Mouse (Mus musculus) myocyte (in vitro differentiated cells): ENCODE results near the gene Mtcl1. TPM values are rescaled to one million over a fixed set of nuclear protein-coding genes. Genes with fewer than 3 reads are reported as not detected.
A peak's percentile ranks its signal among the peaks of the same experiment; 100 is the strongest.

ENCODE experiments used
- H3K27me3 ChIP-seq: one replicate; pipeline ENCODE4 v1.6.1; 2011; ENCODE audit not compliant: control insufficient read depth, insufficient read depth, insufficient read length
- H3K36me3 ChIP-seq: one replicate; pipeline ENCODE4 v1.6.1; 2011; ENCODE audit not compliant: control insufficient read depth, insufficient read depth
- H3K4me2 ChIP-seq: one replicate; pipeline ENCODE4 v1.6.1; 2011; ENCODE audit warnings: low read depth, control low read depth
- H3K4me3 ChIP-seq: one replicate; pipeline ENCODE4 v1.5.1; 2011; ENCODE audit warnings: mild to moderate bottlenecking, control low read depth, moderate library complexity
- H3K79me2 ChIP-seq: one replicate; pipeline ENCODE4 v1.6.1; 2011; ENCODE audit not compliant: control insufficient read depth, insufficient read depth
- H3ac ChIP-seq: one replicate; pipeline ENCODE4 v1.6.1; 2011; ENCODE audit not compliant: control insufficient read depth, insufficient read length
- CEBPB ChIP-seq: IDR thresholded peaks from 2 replicates; pipeline ENCODE4 v1.6.1; 2011; ENCODE audit warnings: mild to moderate bottlenecking, moderate library complexity; ENCODE audit not compliant: poor library complexity, insufficient read depth, severe bottlenecking
- E2F4 ChIP-seq: IDR thresholded peaks from one replicate; pipeline ENCODE4 v1.6.1; 2011; ENCODE audit warnings: mild to moderate bottlenecking, control low read depth, moderate library complexity; ENCODE audit not compliant: insufficient read depth
- MAX ChIP-seq: IDR thresholded peaks from one replicate; pipeline ENCODE4 v1.6.1; 2011; ENCODE audit warnings: low read depth, mild to moderate bottlenecking, control low read depth
- MYOD1 ChIP-seq, 3 experiments: IDR thresholded peaks; one replicate each; pipeline ENCODE4 v1.6.1; 2011; ENCODE audit warnings: control low read depth in 2 of 3, low read depth in 2 of 3, mild to moderate bottlenecking in 2 of 3, moderate library complexity in 1 of 3; ENCODE audit not compliant: insufficient read length in 2 of 3, control insufficient read depth in 1 of 3
- MYOG ChIP-seq, 3 experiments: IDR thresholded peaks; one replicate each; pipeline ENCODE4 v1.6.1; 2011; ENCODE audit warnings: control low read depth in 2 of 3, low read depth in 2 of 3, mild to moderate bottlenecking in 2 of 3; ENCODE audit not compliant: insufficient read length in 2 of 3, control insufficient read depth in 1 of 3, insufficient read depth in 1 of 3
- POLR2A ChIP-seq: IDR thresholded peaks from one replicate; pipeline ENCODE4 v1.6.1; 2011; ENCODE audit warnings: low read depth, mild to moderate bottlenecking, control low read depth, moderate library complexity; ENCODE audit not compliant: insufficient read length
- POLR2AphosphoS2 ChIP-seq: IDR thresholded peaks from one replicate; pipeline ENCODE4 v1.6.1; 2011; ENCODE audit warnings: low read depth, control low read depth; ENCODE audit not compliant: insufficient read length
- REST ChIP-seq: IDR thresholded peaks from one replicate; pipeline ENCODE4 v1.6.1; 2011; ENCODE audit warnings: mild to moderate bottlenecking, control low read depth, moderate library complexity; ENCODE audit not compliant: insufficient read depth, insufficient read length
- SRF ChIP-seq: IDR thresholded peaks from one replicate; pipeline ENCODE4 v1.6.1; 2011; ENCODE audit warnings: low read depth; ENCODE audit not compliant: control insufficient read depth, insufficient read length
- TCF12 ChIP-seq: IDR thresholded peaks from one replicate; pipeline ENCODE4 v1.6.1; 2011; ENCODE audit warnings: mild to moderate bottlenecking, control low read depth; ENCODE audit not compliant: poor library complexity, insufficient read depth, severe bottlenecking
- TCF3 ChIP-seq: IDR thresholded peaks from one replicate; pipeline ENCODE4 v1.6.1; 2011; ENCODE audit warnings: low read depth, control low read depth; ENCODE audit not compliant: insufficient read length
- USF1 ChIP-seq: IDR thresholded peaks from one replicate; pipeline ENCODE4 v1.6.1; 2011; ENCODE audit warnings: low read depth, mild to moderate bottlenecking, control low read depth, moderate library complexity
- polyA plus RNA-seq: library from polyadenylated mRNA; unstranded; fragments of >200 nt; fragmentation: generic; extraction: Trizol; gene quantifications from one replicate; pipeline ENCODE4 v1.2.1, GENCODE M21; 2012; ENCODE audit warnings: missing spikeins

The Mtcl1 gene
- polyA plus RNA-seq = 18.3 TPM

- TF ChIP-seq E2F4 (no peak), MYOG (IDR thresholded peaks at IDR 0.05; ENCODE audit: control insufficient read depth in 1 of 3, insufficient read depth in 1 of 3, insufficient read length in 2 of 3, low read depth in 2 of 3) (peak in 1 of 3 experiments; percentile 53), SRF (no peak), REST (no peak), POLR2A (peak; percentile 100), TCF12 (no peak), MAX (no peak), USF1 (no peak), CEBPB (no peak), TCF3 (peak; percentile 21), MYOD1 (IDR thresholded peaks at IDR 0.05; ENCODE audit: control insufficient read depth in 1 of 3, insufficient read length in 2 of 3, low read depth in 2 of 3) (peak in 1 of 3 experiments; percentile 55), POLR2AphosphoS2 (peak; percentile 93)
- Histone ChIP-seq H3K4me2 (peak within 1 kb of the TSS; percentile 90), H3K27me3 (no peaks in the 10 kb centered on the region), H3ac (peak within 1 kb of the TSS; percentile 86), H3K36me3 (no peaks in the 10 kb centered on the region), H3K4me3 (peak within 1 kb of the TSS; percentile 67), H3K79me2 (peaks cover 35% of the 10 kb centered on the region)
Measured at GRCm38 (mm10) chr17:66449460-66450341, at the start of gene Mtcl1. Mtcl1 (minus strand) TSS chr17:66449750.

GRCm38 (mm10) chr17:66498598-66498997 is 49.0 kb upstream of the Mtcl1 start:
- H3K4me2 ChIP-seq = no peak overlapping the region
- H3K79me2 ChIP-seq = no peaks in the 10 kb centered on the region
- H3K36me3 ChIP-seq = peaks cover 32% of the 10 kb centered on the region
- no peaks in the 10 kb centered on the region for H3K27me3 ChIP-seq
- TF ChIP-seq POLR2A = no peak
- TF ChIP-seq TCF12 = no peak
- no peak overlapping the region for H3ac ChIP-seq
- no peak overlapping the region for H3K4me3 ChIP-seq

- Histone ChIP-seq H3K36me3 (peaks cover 32% of the 10 kb centered on the region), H3ac (no peak overlapping the region), H3K27me3 (no peaks in the 10 kb centered on the region), H3K79me2 (no peaks in the 10 kb centered on the region), H3K4me3 (no peak overlapping the region), H3K4me2 (no peak overlapping the region)
- TF ChIP-seq MAX (no peak), E2F4 (no peak), TCF12 (no peak), CEBPB (no peak), USF1 (no peak), TCF3 (no peak), REST (no peak), POLR2AphosphoS2 (no peak), MYOD1 (IDR thresholded peaks at IDR 0.05; ENCODE audit: control insufficient read depth in 1 of 3, insufficient read length in 2 of 3, low read depth in 2 of 3) (no peak), POLR2A (no peak), MYOG (IDR thresholded peaks at IDR 0.05; ENCODE audit: control insufficient read depth in 1 of 3, insufficient read depth in 1 of 3, insufficient read length in 2 of 3, low read depth in 2 of 3) (no peak), SRF (no peak)
Measured at GRCm38 (mm10) chr17:66496589-66496988, 47.0 kb upstream of the Mtcl1 start.

GRCm38 (mm10) chr17:66490022-66490601 is 40.6 kb upstream of the Mtcl1 start:
- Histone ChIP-seq H3K4me3 (no peak overlapping the region), H3K36me3 (peaks cover 13% of the 10 kb centered on the region), H3K4me2 (no peak overlapping the region), H3K27me3 (no peaks in the 10 kb centered on the region), H3ac (no peak overlapping the region), H3K79me2 (no peaks in the 10 kb centered on the region)
- no peak for TF ChIP-seq POLR2A
- TF ChIP-seq MYOD1 (IDR thresholded peaks at IDR 0.05; ENCODE audit: control insufficient read depth in 1 of 3, insufficient read length in 2 of 3, low read depth in 2 of 3) = no peak
- TF ChIP-seq E2F4 = no peak
- no peak for TF ChIP-seq TCF12
- TF ChIP-seq MAX = no peak
- no peak for TF ChIP-seq POLR2AphosphoS2
- TF ChIP-seq REST = no peak
- TF ChIP-seq MYOG (IDR thresholded peaks at IDR 0.05; ENCODE audit: control insufficient read depth in 1 of 3, insufficient read depth in 1 of 3, insufficient read length in 2 of 3, low read depth in 2 of 3) = no peak
- TF ChIP-seq TCF3 = no peak
- no peak for TF ChIP-seq USF1
- no peak for TF ChIP-seq SRF
- no peak for TF ChIP-seq CEBPB

GRCm38 (mm10) chr17:66486576-66486975 is 37.0 kb upstream of the Mtcl1 start:
- Histone ChIP-seq H3K36me3 (no peaks in the 10 kb centered on the region), H3ac (no peak overlapping the region), H3K27me3 (no peaks in the 10 kb centered on the region), H3K4me3 (no peak overlapping the region), H3K4me2 (no peak overlapping the region), H3K79me2 (no peaks in the 10 kb centered on the region)
- no peak for TF ChIP-seq SRF
- TF ChIP-seq REST = no peak
- no peak for TF ChIP-seq USF1
- no peak for TF ChIP-seq CEBPB
- no peak for TF ChIP-seq POLR2AphosphoS2
- TF ChIP-seq POLR2A = no peak
- TF ChIP-seq MYOD1 (IDR thresholded peaks at IDR 0.05; ENCODE audit: control insufficient read depth in 1 of 3, insufficient read length in 2 of 3, low read depth in 2 of 3) = no peak
- no peak for TF ChIP-seq MYOG (IDR thresholded peaks at IDR 0.05; ENCODE audit: control insufficient read depth in 1 of 3, insufficient read depth in 1 of 3, insufficient read length in 2 of 3, low read depth in 2 of 3)
- no peak for TF ChIP-seq TCF3
- TF ChIP-seq E2F4 = no peak
- TF ChIP-seq MAX = no peak
